Mouse (Mus musculus) liver, embryonic 11.5 days (tissue): ENCODE results near the gene Pde4b. TPM values are rescaled to one million over a fixed set of nuclear protein-coding genes. Genes with fewer than 3 reads are reported as not detected.

Source experiments
- ATAC-seq: fragments of 200-750 bp; cut with Nextera tagmentation; replicated peaks from 2 replicates; pipeline ENCODE4 v1.8.0; 2017; ENCODE audit warnings: moderate number of reproducible peaks, mild to moderate bottlenecking, moderate TSS enrichment, moderate library complexity; ENCODE audit not compliant: low FRiP score
- DNase-seq: peaks from one replicate; pipeline ENCODE4 v3.0.0-alpha.2; 2017; ENCODE audit warnings: low spot score
- H3K27ac ChIP-seq: fragments of 300-500 bp; sonication (generic); 2 replicates; pipeline ENCODE4 v1.5.1; 2014; ENCODE audit warnings: mild to moderate bottlenecking, low read depth, low read length, control low read depth
- H3K27me3 ChIP-seq: fragments of 300-500 bp; sonication (generic); replicated peaks from 2 replicates; pipeline ENCODE4 v1.6.1; 2014; ENCODE audit warnings: low read length, mixed read lengths; ENCODE audit not compliant: control insufficient read depth, insufficient read depth
- H3K36me3 ChIP-seq: fragments of 300-500 bp; sonication (generic); 2 replicates; pipeline ENCODE4 v1.6.1; 2014; ENCODE audit warnings: mild to moderate bottlenecking, low read length, moderate library complexity, mixed read lengths; ENCODE audit not compliant: control insufficient read depth, insufficient read depth
- H3K4me1 ChIP-seq: fragments of 300-500 bp; sonication (generic); replicated peaks from 2 replicates; pipeline ENCODE4 v1.6.1; 2014; ENCODE audit warnings: low read length, mixed read lengths; ENCODE audit not compliant: control insufficient read depth, insufficient read depth
- H3K4me2 ChIP-seq: fragments of 300-500 bp; sonication (generic); 2 replicates; pipeline ENCODE4 v1.6.1; 2014; ENCODE audit warnings: mild to moderate bottlenecking, control low read depth, moderate library complexity
- H3K4me3 ChIP-seq: fragments of 300-500 bp; sonication (generic); 2 replicates; pipeline ENCODE4 v1.5.1; 2014; ENCODE audit warnings: low read depth, low read length, control low read depth
- H3K9ac ChIP-seq: fragments of 300-500 bp; sonication (generic); 2 replicates; pipeline ENCODE4 v1.6.1; 2014; ENCODE audit warnings: low read depth, low read length, control low read depth
- H3K9me3 ChIP-seq: fragments of 300-500 bp; sonication (generic); 2 replicates; pipeline ENCODE4 v1.6.1; 2016; ENCODE audit warnings: low read length, inconsistent platforms, mixed read lengths; ENCODE audit not compliant: control insufficient read depth
- WGBS: fragments of 180-500 bp; shearing (Covaris S2); extraction: QIAGEN DNeasy Blood & Tissue Kit; methylation state at CpG from one replicate; pipeline ENCODE4 v1.1.7; 2014; 5-methylcytosine and 5-hydroxymethylcytosine counted together
- polyA plus RNA-seq: library from polyadenylated mRNA; unstranded; fragments of >200 nt; fragmentation: Nextera tagmentation; extraction: Ambion mirVana; gene quantifications from 2 replicates; pipeline ENCODE4 v1.2.1, GENCODE M21; 2014

Pde4b gene
- polyA plus RNA-seq, 1 experiment from 2014 or later, result 9.2 TPM

DNA sequence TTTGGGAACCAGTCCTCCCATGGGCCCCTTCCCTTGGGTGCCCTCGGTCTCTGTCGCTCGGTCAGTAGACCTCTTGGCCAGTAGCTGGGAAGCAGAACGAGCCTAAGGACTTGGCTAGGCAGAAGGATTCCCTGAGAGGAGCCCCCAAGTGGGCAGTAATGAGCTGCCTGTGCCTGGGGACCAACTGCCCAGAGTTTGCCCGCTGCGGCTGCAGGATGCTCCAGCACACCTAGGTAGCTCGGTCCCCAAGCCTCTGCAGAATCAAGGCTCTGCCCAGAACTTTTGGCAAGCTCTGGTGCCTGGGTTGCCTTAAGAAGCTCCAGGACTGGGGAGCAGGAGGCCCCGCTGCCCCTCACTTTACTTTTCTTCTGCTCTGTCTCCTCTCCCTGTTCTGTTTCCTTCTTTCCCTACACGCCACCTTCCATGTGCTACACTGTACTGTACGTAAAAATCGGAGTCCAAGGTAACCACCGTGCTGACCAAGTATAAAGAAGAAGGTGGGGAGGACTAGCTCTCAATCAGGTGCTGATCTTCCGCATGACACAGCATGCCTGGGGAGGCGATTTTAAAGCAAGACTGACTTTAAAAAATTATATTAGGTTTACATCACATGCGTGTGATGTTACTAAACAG, 1.0 kb downstream of the Pde4b start:
- H3K9ac ChIP-seq, result no peak overlapping the region
- WGBS, result 27% methylated on average over 15 of the region's 15 CpGs
- H3K27ac ChIP-seq, result no peak overlapping the region

DNA sequence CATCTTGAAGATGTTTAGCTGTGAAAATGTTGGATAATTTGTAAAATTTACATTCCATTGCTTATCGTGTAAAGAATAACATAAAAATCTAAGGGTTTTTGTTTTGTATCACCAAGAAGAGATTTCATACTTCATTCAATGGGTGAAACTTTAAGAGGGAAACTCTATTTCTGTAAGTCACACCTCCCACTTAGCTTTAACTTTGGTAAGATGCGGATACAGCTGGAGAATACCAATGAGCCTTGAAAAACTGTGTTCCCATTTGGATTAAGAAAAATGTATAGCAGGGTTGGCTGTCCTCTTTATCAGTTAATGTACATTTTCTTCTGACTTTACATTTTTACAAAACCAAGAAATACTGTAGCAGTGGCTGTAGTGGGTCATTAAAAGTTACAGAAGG, 8.5 kb downstream of the Pde4b start:
- ATAC-seq (no peak), DNase-seq (no peak)
- Histone ChIP-seq H3K9me3 (no peaks in the 10 kb centered on the region), H3K36me3 (no peaks in the 10 kb centered on the region), H3K4me3 (no peak overlapping the region), H3K27me3 (no peaks in the 10 kb centered on the region), H3K27ac (no peak overlapping the region), H3K4me1 (no peaks in the 10 kb centered on the region), H3K9ac (no peak overlapping the region), H3K4me2 (no peak overlapping the region)
- 93% methylated on average over 2 of the region's 2 CpGs for WGBS

More for the DNA sequence above, 1.0 kb downstream of the Pde4b start:
- peak overlapping the region; percentile 51 for H3K4me3 ChIP-seq
- no peaks in the 10 kb centered on the region for H3K9me3 ChIP-seq
- H3K4me1 ChIP-seq, result no peaks in the 10 kb centered on the region
- peak overlapping the region; percentile 78 for H3K4me2 ChIP-seq
- no peaks in the 10 kb centered on the region for H3K36me3 ChIP-seq
- ATAC-seq, result no peak
- peaks cover 30% of the 10 kb centered on the region for H3K27me3 ChIP-seq
- peak; percentile 41 for DNase-seq

DNA sequence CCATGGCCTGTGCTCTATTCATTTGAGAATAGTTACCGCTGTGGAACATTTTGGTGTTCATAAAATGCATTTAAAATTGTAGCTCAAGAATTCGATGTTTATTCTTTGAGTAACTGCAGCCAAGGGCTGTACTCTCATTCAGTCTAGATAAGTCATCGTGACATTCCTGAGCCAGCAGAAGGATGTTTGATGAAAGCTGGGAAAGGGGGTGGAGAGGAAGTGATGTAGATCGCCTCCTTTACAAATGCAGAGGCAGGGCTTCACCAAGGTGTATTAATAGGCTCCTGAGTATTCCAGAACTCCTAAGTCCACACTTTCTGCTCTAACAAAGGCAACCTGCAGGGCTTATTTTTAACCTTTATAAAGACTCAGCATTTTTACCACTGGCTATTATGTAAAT, 14.9 kb downstream of the Pde4b start:
- Histone ChIP-seq H3K4me1 (no peaks in the 10 kb centered on the region), H3K9ac (no peak overlapping the region), H3K4me3 (no peak overlapping the region), H3K36me3 (no peaks in the 10 kb centered on the region), H3K27ac (no peak overlapping the region), H3K9me3 (no peaks in the 10 kb centered on the region), H3K27me3 (no peaks in the 10 kb centered on the region), H3K4me2 (no peak overlapping the region)
- ATAC-seq, result no peak
- DNase-seq, result no peak
- 71% methylated on average over 4 of the region's 4 CpGs for WGBS

DNA sequence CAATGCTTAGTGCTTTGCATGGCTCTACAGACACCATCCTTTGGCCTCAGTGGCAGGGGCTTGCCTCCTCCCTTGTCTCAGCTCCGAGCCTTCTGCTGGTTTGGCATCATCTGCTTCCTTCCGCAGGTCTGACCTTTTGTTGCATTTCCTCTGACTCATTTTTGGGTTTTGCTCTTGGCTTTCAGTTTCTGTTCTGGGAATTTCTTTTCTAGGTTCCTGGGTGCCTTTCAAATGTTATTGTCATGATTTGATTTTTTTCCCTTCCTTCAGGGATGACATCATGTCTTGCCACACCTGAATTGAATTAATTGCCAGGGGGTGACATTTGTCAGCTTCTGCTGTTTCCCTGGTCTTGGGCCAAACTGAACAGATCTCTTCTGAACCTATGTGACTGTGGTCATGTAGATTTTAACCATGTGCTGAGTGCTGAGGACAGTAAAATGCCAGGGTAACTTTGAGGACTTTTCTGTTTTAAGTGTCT, 17.2 kb downstream of the Pde4b start:
- H3K4me1 ChIP-seq, result no peaks in the 10 kb centered on the region
- H3K4me3 ChIP-seq, result no peak overlapping the region
- no peak for DNase-seq
- no peak overlapping the region for H3K27ac ChIP-seq
- 71% methylated on average over 2 of the region's 2 CpGs for WGBS
- H3K9ac ChIP-seq, result no peak overlapping the region
- no peak for ATAC-seq
- H3K9me3 ChIP-seq, result no peaks in the 10 kb centered on the region
- no peak overlapping the region for H3K4me2 ChIP-seq
- H3K27me3 ChIP-seq, result no peaks in the 10 kb centered on the region
- no peaks in the 10 kb centered on the region for H3K36me3 ChIP-seq

DNA sequence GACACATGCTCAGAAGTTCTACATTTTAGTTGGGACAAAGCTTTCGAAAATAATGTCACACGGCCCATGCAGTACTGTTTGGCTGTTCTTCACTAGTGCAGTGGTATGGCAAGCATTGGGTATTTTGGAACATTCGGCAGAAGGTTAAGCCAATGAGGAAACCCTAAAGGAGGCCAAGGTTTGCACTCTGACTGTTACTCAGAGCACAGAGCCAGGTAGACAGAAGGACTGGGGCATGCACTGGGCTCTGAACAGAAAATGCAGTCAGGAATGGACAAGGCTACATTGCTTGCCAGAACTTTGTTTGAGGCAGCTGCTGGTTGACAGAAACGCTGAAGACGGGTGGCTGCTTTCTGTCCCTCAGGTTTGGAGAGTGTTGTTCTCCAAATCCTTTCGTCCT, 19.4 kb downstream of the Pde4b start:
- 86% methylated on average over 6 of the region's 6 CpGs for WGBS
- Histone ChIP-seq H3K9me3 (no peaks in the 10 kb centered on the region), H3K4me1 (no peaks in the 10 kb centered on the region), H3K27ac (no peak overlapping the region), H3K9ac (no peak overlapping the region), H3K27me3 (no peaks in the 10 kb centered on the region), H3K4me3 (no peak overlapping the region), H3K4me2 (no peak overlapping the region), H3K36me3 (no peaks in the 10 kb centered on the region)
- ATAC-seq, result no peak
- DNase-seq, result no peak

DNA sequence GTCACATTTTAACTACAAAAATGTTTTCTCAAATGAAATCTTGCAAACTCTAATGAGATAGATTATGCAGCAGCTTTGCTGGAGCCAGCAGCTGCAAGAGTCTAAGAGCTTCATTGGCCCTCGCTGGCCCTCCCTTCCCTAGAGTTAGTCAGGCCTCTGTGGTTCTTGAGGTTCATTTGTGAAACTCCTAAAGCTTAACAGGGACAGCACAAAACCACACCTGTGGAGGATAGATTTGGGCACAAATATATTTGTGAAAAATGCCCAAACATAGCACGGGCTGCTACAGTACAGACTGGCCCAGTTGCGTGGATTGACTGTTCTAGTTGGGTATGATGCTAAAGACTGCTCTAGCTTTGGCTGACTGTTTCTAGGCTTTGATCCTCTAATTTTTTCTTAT, 32.1 kb downstream of the Pde4b start:
- DNase-seq (no peak), ATAC-seq (no peak)
- Histone ChIP-seq H3K27me3 (no peaks in the 10 kb centered on the region), H3K27ac (no peak overlapping the region), H3K9ac (no peak overlapping the region), H3K9me3 (no peaks in the 10 kb centered on the region), H3K4me1 (no peaks in the 10 kb centered on the region), H3K4me2 (no peak overlapping the region), H3K36me3 (no peaks in the 10 kb centered on the region), H3K4me3 (no peak overlapping the region)
- 87% methylated on average over 3 of the region's 3 CpGs for WGBS

DNA sequence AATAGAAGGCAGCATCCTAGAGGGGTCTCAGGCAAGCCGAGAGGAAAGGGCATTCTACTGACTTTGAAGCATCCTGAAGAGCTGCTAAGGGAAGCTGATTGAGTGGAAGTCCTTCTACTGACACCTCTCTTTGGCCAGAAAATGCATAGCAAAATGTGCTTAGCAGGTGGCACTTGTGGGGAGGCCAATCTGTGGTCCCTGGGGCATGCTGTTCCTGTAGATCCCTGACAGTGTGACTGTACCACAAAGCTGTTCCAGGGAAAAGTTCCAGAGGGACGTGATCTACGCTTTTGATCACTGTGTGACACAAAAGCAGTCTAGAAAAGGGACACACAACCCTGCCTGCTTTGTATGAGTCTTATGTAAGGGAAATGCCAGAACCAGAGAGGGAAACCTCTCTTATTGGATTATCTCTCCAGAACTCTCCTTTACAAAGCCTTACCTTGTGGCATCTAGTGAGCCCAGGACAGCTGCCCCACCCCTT, 49.1 kb downstream of the Pde4b start:
- ATAC-seq (no peak), DNase-seq (no peak)
- Histone ChIP-seq H3K27me3 (no peaks in the 10 kb centered on the region), H3K9me3 (no peaks in the 10 kb centered on the region), H3K4me1 (no peaks in the 10 kb centered on the region), H3K27ac (no peak overlapping the region), H3K4me3 (no peak overlapping the region), H3K36me3 (no peaks in the 10 kb centered on the region), H3K4me2 (no peak overlapping the region), H3K9ac (no peak overlapping the region)
- 61% methylated on average over 3 of the region's 3 CpGs for WGBS

DNA sequence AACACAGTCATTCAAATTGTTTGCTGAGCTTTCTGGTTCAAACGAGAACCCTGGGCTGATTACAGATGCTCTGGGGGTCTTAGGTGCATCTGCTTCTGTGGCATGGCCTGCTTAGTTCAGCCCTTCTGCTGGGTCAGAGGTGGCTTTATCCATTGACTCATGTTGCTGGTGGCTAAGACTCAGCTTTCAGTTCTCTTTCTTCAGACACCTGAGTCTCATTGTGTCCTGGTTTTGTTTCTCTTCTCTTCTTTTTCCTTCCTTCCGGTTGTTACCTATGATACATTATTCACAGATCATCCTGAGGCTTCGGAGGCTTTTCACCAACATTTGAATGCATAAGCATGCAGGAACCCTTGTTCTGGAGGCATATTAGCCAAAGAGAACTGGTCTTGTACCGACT, 51.0 kb downstream of the Pde4b start:
- ATAC-seq (no peak), DNase-seq (no peak)
- 74% methylated on average over 4 of the region's 4 CpGs for WGBS
- H3K4me1 ChIP-seq, result no peaks in the 10 kb centered on the region
- H3K4me2 ChIP-seq, result no peak overlapping the region
- no peak overlapping the region for H3K9ac ChIP-seq
- no peaks in the 10 kb centered on the region for H3K36me3 ChIP-seq
- no peak overlapping the region for H3K4me3 ChIP-seq
- no peak overlapping the region for H3K27ac ChIP-seq
- H3K27me3 ChIP-seq, result no peaks in the 10 kb centered on the region
- H3K9me3 ChIP-seq, result no peaks in the 10 kb centered on the region

DNA sequence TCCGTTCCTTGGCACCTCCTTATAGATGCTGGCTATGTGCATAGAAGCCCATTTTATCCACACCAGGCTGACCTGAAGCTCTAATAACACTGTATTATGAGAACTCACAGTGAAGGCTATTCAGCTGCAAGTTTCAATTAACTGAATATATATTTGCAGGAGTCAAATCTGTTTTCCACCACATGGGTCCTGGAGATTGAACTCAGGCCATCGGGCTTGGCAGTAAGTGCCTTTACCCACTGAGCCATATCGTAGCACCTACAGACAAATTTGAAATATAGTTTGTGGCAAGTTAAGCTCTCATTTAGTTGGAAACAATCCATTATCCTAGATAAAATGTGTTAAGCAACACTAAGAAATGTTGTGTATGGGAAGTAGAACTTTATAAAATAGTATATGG, 53.9 kb downstream of the Pde4b start:
- Histone ChIP-seq H3K9me3 (no peaks in the 10 kb centered on the region), H3K4me3 (no peak overlapping the region), H3K27me3 (no peaks in the 10 kb centered on the region), H3K4me1 (no peaks in the 10 kb centered on the region), H3K36me3 (no peaks in the 10 kb centered on the region), H3K27ac (no peak overlapping the region), H3K4me2 (no peak overlapping the region), H3K9ac (no peak overlapping the region)
- DNase-seq (no peak), ATAC-seq (no peak)
- 85% methylated on average over 3 of the region's 3 CpGs for WGBS
